Mouse (Mus musculus): ENCODE results near the gene Rpl9-ps1. TPM values are rescaled to one million over a fixed set of nuclear protein-coding genes. Genes with fewer than 3 reads are reported as not detected.

The Rpl9-ps1 gene
- polyA plus RNA-seq (2015; fragmentation: Nextera tagmentation; extraction: Ambion mirVana) = not detected in 2 replicates

- Histone ChIP-seq H3K4me2 (no peak within 1 kb of the TSS), H3K9me3 (no peaks in the 10 kb centered on the region), H3K36me3 (no peaks in the 10 kb centered on the region), H3K27me3 (no peaks in the 10 kb centered on the region), H3K27ac (no peak within 1 kb of the TSS), H3K4me1 (no peaks in the 10 kb centered on the region), H3K4me3 (no peak within 1 kb of the TSS), H3K9ac (no peak within 1 kb of the TSS)
- WGBS = 67% methylated on average over 1 of the region's 1 CpGs
- ATAC-seq (ENCODE audit: borderline replicate concordance, extremely low read depth, low FRiP score, low TSS enrichment) = no peak
These were observed at the start of gene Rpl9-ps1 for GRCm38 (mm10) chr11:83645521-83645920. Gene Rpl9-ps1, minus strand, starts transcription at chr11:83645621.

GRCm38 (mm10) chr11:83692008-83692407, 46.6 kb upstream of the Rpl9-ps1 start:
- no peak overlapping the region for H3K4me3 ChIP-seq
- H3K9ac ChIP-seq = no peak overlapping the region
- ATAC-seq (ENCODE audit: borderline replicate concordance, extremely low read depth, low FRiP score, low TSS enrichment) = no peak
- H3K4me1 ChIP-seq = no peaks in the 10 kb centered on the region
- H3K27ac ChIP-seq = no peak overlapping the region
- WGBS = 53% methylated on average over 1 of the region's 1 CpGs
- no peaks in the 10 kb centered on the region for H3K9me3 ChIP-seq
- no peak overlapping the region for H3K4me2 ChIP-seq
- no peaks in the 10 kb centered on the region for H3K36me3 ChIP-seq
- no peaks in the 10 kb centered on the region for H3K27me3 ChIP-seq

GRCm38 (mm10) chr11:83689918-83690317, 44.5 kb upstream of the Rpl9-ps1 start:
- Histone ChIP-seq H3K4me1 (no peaks in the 10 kb centered on the region), H3K27ac (no peak overlapping the region), H3K27me3 (no peaks in the 10 kb centered on the region), H3K9me3 (no peaks in the 10 kb centered on the region), H3K36me3 (no peaks in the 10 kb centered on the region), H3K4me2 (no peak overlapping the region), H3K9ac (no peak overlapping the region), H3K4me3 (no peak overlapping the region)
- no peak for ATAC-seq (ENCODE audit: borderline replicate concordance, extremely low read depth, low FRiP score, low TSS enrichment)
- 64% methylated on average over 1 of the region's 1 CpGs for WGBS

- WGBS = 79% methylated on average over 1 of the region's 1 CpGs
- Histone ChIP-seq H3K27me3 (no peaks in the 10 kb centered on the region), H3K4me3 (no peak overlapping the region), H3K4me2 (no peak overlapping the region), H3K4me1 (no peaks in the 10 kb centered on the region), H3K27ac (no peak overlapping the region), H3K9me3 (no peaks in the 10 kb centered on the region), H3K9ac (no peak overlapping the region), H3K36me3 (no peaks in the 10 kb centered on the region)
- ATAC-seq (ENCODE audit: borderline replicate concordance, extremely low read depth, low FRiP score, low TSS enrichment) = no peak
These were observed 30.2 kb upstream of the Rpl9-ps1 start for GRCm38 (mm10) chr11:83675665-83676064.

- H3K9ac ChIP-seq = no peak overlapping the region
- H3K9me3 ChIP-seq = no peaks in the 10 kb centered on the region
- H3K4me2 ChIP-seq = no peak overlapping the region
- no peaks in the 10 kb centered on the region for H3K36me3 ChIP-seq
- H3K4me3 ChIP-seq = no peak overlapping the region
- H3K27me3 ChIP-seq = no peaks in the 10 kb centered on the region
- ATAC-seq (ENCODE audit: borderline replicate concordance, extremely low read depth, low FRiP score, low TSS enrichment) = no peak
- no peaks in the 10 kb centered on the region for H3K4me1 ChIP-seq
- H3K27ac ChIP-seq = no peak overlapping the region
These were observed 26.3 kb upstream of the Rpl9-ps1 start for GRCm38 (mm10) chr11:83671743-83672142.

- ATAC-seq (ENCODE audit: borderline replicate concordance, extremely low read depth, low FRiP score, low TSS enrichment) = no peak
- WGBS = 50% methylated on average over 5 of the region's 5 CpGs
- no peak overlapping the region for H3K4me2 ChIP-seq
- H3K27me3 ChIP-seq = no peaks in the 10 kb centered on the region
- H3K4me3 ChIP-seq = no peak overlapping the region
- H3K27ac ChIP-seq = no peak overlapping the region
- H3K9ac ChIP-seq = no peak overlapping the region
- H3K4me1 ChIP-seq = no peaks in the 10 kb centered on the region
- H3K9me3 ChIP-seq = no peaks in the 10 kb centered on the region
- no peaks in the 10 kb centered on the region for H3K36me3 ChIP-seq
These were observed 18.1 kb upstream of the Rpl9-ps1 start for GRCm38 (mm10) chr11:83663532-83663931.

GRCm38 (mm10) chr11:83662204-83662603, 16.8 kb upstream of the Rpl9-ps1 start, which contains the start of gene Ccl4:
Gene Ccl4, plus strand, starts transcription at chr11:83662584.
- Histone ChIP-seq H3K27ac (no peak within 1 kb of the TSS), H3K4me1 (no peaks in the 10 kb centered on the region), H3K9ac (no peak within 1 kb of the TSS), H3K27me3 (no peaks in the 10 kb centered on the region), H3K4me2 (no peak within 1 kb of the TSS), H3K36me3 (no peaks in the 10 kb centered on the region), H3K9me3 (no peaks in the 10 kb centered on the region), H3K4me3 (no peak within 1 kb of the TSS)
- WGBS = 67% methylated on average over 6 of the region's 6 CpGs
- no peak for ATAC-seq (ENCODE audit: borderline replicate concordance, extremely low read depth, low FRiP score, low TSS enrichment)

GRCm38 (mm10) chr11:83658797-83659196, 13.4 kb upstream of the Rpl9-ps1 start:
- Histone ChIP-seq H3K9ac (no peak overlapping the region), H3K4me1 (no peaks in the 10 kb centered on the region), H3K9me3 (no peaks in the 10 kb centered on the region), H3K4me2 (no peak overlapping the region), H3K36me3 (no peaks in the 10 kb centered on the region), H3K27me3 (no peaks in the 10 kb centered on the region), H3K27ac (no peak overlapping the region), H3K4me3 (no peak overlapping the region)
- WGBS = 76% methylated on average over 6 of the region's 6 CpGs
- ATAC-seq (ENCODE audit: borderline replicate concordance, extremely low read depth, low FRiP score, low TSS enrichment) = no peak

- H3K4me2 ChIP-seq = no peak overlapping the region
- no peak for ATAC-seq (ENCODE audit: borderline replicate concordance, extremely low read depth, low FRiP score, low TSS enrichment)
- no peak overlapping the region for H3K4me3 ChIP-seq
- H3K27me3 ChIP-seq = no peaks in the 10 kb centered on the region
- H3K27ac ChIP-seq = no peak overlapping the region
- no peaks in the 10 kb centered on the region for H3K36me3 ChIP-seq
- H3K4me1 ChIP-seq = no peaks in the 10 kb centered on the region
- no peaks in the 10 kb centered on the region for H3K9me3 ChIP-seq
- WGBS = 66% methylated on average over 3 of the region's 3 CpGs
- no peak overlapping the region for H3K9ac ChIP-seq
These were observed 12.1 kb upstream of the Rpl9-ps1 start for GRCm38 (mm10) chr11:83657508-83657907.

GRCm38 (mm10) chr11:83654606-83655005, 9.2 kb upstream of the Rpl9-ps1 start:
- H3K9me3 ChIP-seq = no peaks in the 10 kb centered on the region
- H3K4me1 ChIP-seq = no peaks in the 10 kb centered on the region
- H3K27me3 ChIP-seq = no peaks in the 10 kb centered on the region
- H3K9ac ChIP-seq = no peak overlapping the region
- no peak overlapping the region for H3K27ac ChIP-seq
- no peaks in the 10 kb centered on the region for H3K36me3 ChIP-seq
- 82% methylated on average over 8 of the region's 8 CpGs for WGBS
- no peak overlapping the region for H3K4me2 ChIP-seq
- H3K4me3 ChIP-seq = no peak overlapping the region
- ATAC-seq (ENCODE audit: borderline replicate concordance, extremely low read depth, low FRiP score, low TSS enrichment) = no peak

GRCm38 (mm10) chr11:83649305-83649841, 4.0 kb upstream of the Rpl9-ps1 start, which contains the start of gene Ccl3:
Gene Ccl3, minus strand, starts transcription at chr11:83649355.
- WGBS = 68% methylated on average over 8 of the region's 8 CpGs
- Histone ChIP-seq H3K27me3 (no peaks in the 10 kb centered on the region), H3K4me2 (no peak within 1 kb of the TSS), H3K4me3 (no peak within 1 kb of the TSS), H3K36me3 (no peaks in the 10 kb centered on the region), H3K27ac (no peak within 1 kb of the TSS), H3K4me1 (no peaks in the 10 kb centered on the region), H3K9me3 (no peaks in the 10 kb centered on the region), H3K9ac (no peak within 1 kb of the TSS)
- no peak for ATAC-seq (ENCODE audit: borderline replicate concordance, extremely low read depth, low FRiP score, low TSS enrichment)

- no peaks in the 10 kb centered on the region for H3K4me1 ChIP-seq
- no peak overlapping the region for H3K27ac ChIP-seq
- H3K36me3 ChIP-seq = no peaks in the 10 kb centered on the region
- no peaks in the 10 kb centered on the region for H3K27me3 ChIP-seq
- H3K4me2 ChIP-seq = no peak overlapping the region
- H3K9me3 ChIP-seq = no peaks in the 10 kb centered on the region
- H3K4me3 ChIP-seq = no peak overlapping the region
- whole genome bisulfite sequencing = 91% methylated on average over 6 of the region's 6 CpGs
- no peak overlapping the region for H3K9ac ChIP-seq
- no peak for ATAC-seq (ENCODE audit: borderline replicate concordance, extremely low read depth, low FRiP score, low TSS enrichment)
These were observed 1.1 kb upstream of the Rpl9-ps1 start for GRCm38 (mm10) chr11:83646356-83647149.

Data from lung, embryonic 15.5 days (tissue).